Mouse (Mus musculus): ENCODE results near the gene Tmed2. TPM values are rescaled to one million over a fixed set of nuclear protein-coding genes. Genes with fewer than 3 reads are reported as not detected.

The Tmed2 gene
- total RNA-seq, 2 experiments from 2014 or later, result 95.4 to 98.9 TPM

- no peak for DNase-seq (ENCODE audit: extremely low spot score in 1 of 2, low spot score in 2 of 2)
- no peak for TF ChIP-seq CTCF (IDR thresholded peaks at IDR 0.05)
- Histone ChIP-seq H3K27ac (peak overlapping the region; percentile 5; the same call in 1 of the 2 replicates), H3K4me3 (no peak overlapping the region)
- intact Hi-C loops (cut with DNase I), result no loop called here
These were observed 35.3 kb upstream of the Tmed2 start for GRCm38 (mm10) chr5:124505235-124505634.

GRCm38 (mm10) chr5:124506731-124507359 lies 33.6 kb upstream of the Tmed2 start:
- no peak for DNase-seq (ENCODE audit: extremely low spot score in 1 of 2, low spot score in 2 of 2)
- Histone ChIP-seq H3K27ac (peak overlapping the region; percentile 60), H3K4me3 (no peak overlapping the region)
- intact Hi-C loops (cut with DNase I), result no loop called here
- TF ChIP-seq CTCF (IDR thresholded peaks at IDR 0.05), result no peak; the same call in 1 of the 2 replicates

- no peak for DNase-seq (ENCODE audit: extremely low spot score in 1 of 2, low spot score in 2 of 2)
- intact Hi-C loops (cut with DNase I), result no loop called here
- no peak overlapping the region for H3K27ac ChIP-seq
- TF ChIP-seq CTCF (IDR thresholded peaks at IDR 0.05), result no peak
- H3K4me3 ChIP-seq, result no peak overlapping the region
These were observed 31.3 kb upstream of the Tmed2 start for GRCm38 (mm10) chr5:124509200-124509599.

GRCm38 (mm10) chr5:124509742-124510237 lies 30.7 kb upstream of the Tmed2 start:
- intact Hi-C loops (cut with DNase I), result no loop called here
- Histone ChIP-seq H3K4me3 (no peak overlapping the region), H3K27ac (peak overlapping the region; percentile 47)
- no peak for TF ChIP-seq CTCF (IDR thresholded peaks at IDR 0.05)
- DNase-seq (ENCODE audit: extremely low spot score in 1 of 2, low spot score in 2 of 2), result no peak

- no peak for TF ChIP-seq CTCF (IDR thresholded peaks at IDR 0.05)
- intact Hi-C loops (cut with DNase I), result no loop called here
- no peak for DNase-seq (ENCODE audit: extremely low spot score in 1 of 2, low spot score in 2 of 2)
- H3K27ac ChIP-seq, result peak overlapping the region; percentile 47; the same call in 1 of the 2 replicates
- no peak overlapping the region for H3K4me3 ChIP-seq
These were observed 29.9 kb upstream of the Tmed2 start for GRCm38 (mm10) chr5:124510536-124511050.

GRCm38 (mm10) chr5:124515789-124516188 lies 24.7 kb upstream of the Tmed2 start:
- TF ChIP-seq CTCF (IDR thresholded peaks at IDR 0.05), result no peak
- Histone ChIP-seq H3K4me3 (no peak overlapping the region), H3K27ac (peak overlapping the region; percentile 40)
- intact Hi-C loops (cut with DNase I), result no loop called here
- DNase-seq (ENCODE audit: extremely low spot score in 1 of 2, low spot score in 2 of 2), result no peak

- Histone ChIP-seq H3K27ac (peak overlapping the region; percentile 79), H3K4me3 (no peak overlapping the region)
- peak; percentile 47 for TF ChIP-seq CTCF (IDR thresholded peaks at IDR 0.05)
- peak; percentile 66 to 79 for DNase-seq (ENCODE audit: extremely low spot score in 1 of 2, low spot score in 2 of 2)
- intact Hi-C loops (cut with DNase I), result loop anchor here (1.0 kb wide), 1 partner anchor 15 kb away; no protein-coding TSS in a partner anchor
These were observed 21.8 kb upstream of the Tmed2 start for GRCm38 (mm10) chr5:124518648-124519047.

- Histone ChIP-seq H3K27ac (0 out of 2 replicates have a peak overlapping the region, but pooled peaks have one; percentile 9), H3K4me3 (no peak overlapping the region)
- no peak for DNase-seq (ENCODE audit: extremely low spot score in 1 of 2, low spot score in 2 of 2)
- intact Hi-C loops (cut with DNase I), result no loop called here
- TF ChIP-seq CTCF (IDR thresholded peaks at IDR 0.05), result no peak
These were observed 18.9 kb upstream of the Tmed2 start for GRCm38 (mm10) chr5:124521588-124521987.

GRCm38 (mm10) chr5:124523032-124523431 lies 17.5 kb upstream of the Tmed2 start:
- no peak overlapping the region for H3K4me3 ChIP-seq
- intact Hi-C loops (cut with DNase I), result no loop called here
- H3K27ac ChIP-seq, result no peak overlapping the region
- no peak for DNase-seq (ENCODE audit: extremely low spot score in 1 of 2, low spot score in 2 of 2)
- peak; percentile 34 for TF ChIP-seq CTCF (IDR thresholded peaks at IDR 0.05)

GRCm38 (mm10) chr5:124524943-124525342 lies 15.6 kb upstream of the Tmed2 start:
- intact Hi-C loops (cut with DNase I), result no loop called here

GRCm38 (mm10) chr5:124528351-124528750 lies 12.1 kb upstream of the Tmed2 start:
- DNase-seq (ENCODE audit: extremely low spot score in 1 of 2, low spot score in 2 of 2), result no peak
- TF ChIP-seq CTCF (IDR thresholded peaks at IDR 0.05), result no peak
- intact Hi-C loops (cut with DNase I), result no loop called here
- Histone ChIP-seq H3K27ac (peak overlapping the region; percentile 97; the same call in 1 of the 2 replicates), H3K4me3 (peak overlapping the region; percentile 93)

More at GRCm38 (mm10) chr5:124524943-124525342, 15.6 kb upstream of the Tmed2 start:
- DNase-seq (ENCODE audit: extremely low spot score in 1 of 2, low spot score in 2 of 2), result no peak
- no peak overlapping the region for H3K27ac ChIP-seq
- H3K4me3 ChIP-seq, result no peak overlapping the region
- TF ChIP-seq CTCF (IDR thresholded peaks at IDR 0.05), result no peak

GRCm38 (mm10) chr5:124528791-124529190 lies 11.7 kb upstream of the Tmed2 start:
- TF ChIP-seq CTCF (IDR thresholded peaks at IDR 0.05), result no peak
- intact Hi-C loops (cut with DNase I), result no loop called here
- no peak for DNase-seq (ENCODE audit: extremely low spot score in 1 of 2, low spot score in 2 of 2)
- Histone ChIP-seq H3K4me3 (peak overlapping the region; percentile 93), H3K27ac (peak overlapping the region; percentile 97)
